Mouse (Mus musculus) megakaryocyte, embryonic 14.5 days (primary cell): ENCODE measurements around the gene Sh3bgrl.

ENCODE experiments used
- FLI1 ChIP-seq: IDR thresholded peaks from 2 replicates; pipeline ENCODE4 v1.6.1; 2012; ENCODE audit warnings: low read length, inconsistent platforms, mixed read lengths
- GATA1 ChIP-seq: IDR thresholded peaks from 3 replicates; pipeline ENCODE4 v1.6.1; 2012; ENCODE audit warnings: mixed read lengths, low read length, inconsistent platforms, borderline replicate concordance

DNA sequence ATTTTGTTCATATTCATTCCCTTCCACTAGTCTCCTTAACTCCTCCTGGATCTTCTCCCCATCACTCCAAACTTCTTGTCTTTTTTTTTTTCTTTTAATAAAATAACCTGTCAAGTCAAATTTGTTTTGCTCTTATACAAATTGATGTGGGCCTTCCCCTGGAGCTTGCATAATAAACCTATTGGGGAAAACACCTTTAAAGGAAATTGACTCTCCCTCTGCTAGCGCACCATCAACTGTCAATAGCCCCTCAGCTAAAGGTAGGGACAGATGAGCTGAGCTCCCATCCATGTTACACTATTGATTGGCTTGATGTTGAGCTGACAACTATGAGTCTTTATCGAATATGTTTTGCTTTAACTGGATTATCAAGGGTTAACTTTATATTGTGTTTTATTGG is 5.3 kb downstream of the Sh3bgrl start:
- TF ChIP-seq GATA1: no peak
- TF ChIP-seq FLI1: no peak
